Mouse (Mus musculus): Measurements from ENCODE around the gene Gm20388. TPM values are rescaled to one million over a fixed set of nuclear protein-coding genes. Genes with fewer than 3 reads are reported as not detected.

Gm20388 gene
- polyA plus RNA-seq, 1 experiment, result 10.6 TPM

GRCm38 (mm10) chr8:122564363-122565352, 2654.0 kb downstream of the Gm20388 start:
- WGBS, result 43% methylated on average over 25 of the region's 25 CpGs
- H3K4me1 ChIP-seq (ENCODE audit: control insufficient read depth, insufficient read depth, low read length), result peaks cover 6% of the 10 kb centered on the region; the same call in 1 of the 2 replicates
- peak overlapping the region; percentile 52 for H3K4me3 ChIP-seq (replicated peaks; ENCODE audit: control insufficient read depth, low read depth, low read length)
- H3K27ac ChIP-seq (ENCODE audit: control insufficient read depth, insufficient read depth, low read depth, low read length, poor library complexity), result peak overlapping the region; percentile 86
- TF ChIP-seq POLR2A (IDR thresholded peaks at IDR 0.05; ENCODE audit: borderline replicate concordance, control insufficient read depth, low read depth, low read length), result 0 out of 2 replicates have a peak, but pooled peaks have one; percentile 25
- TF ChIP-seq CTCF (IDR thresholded peaks at IDR 0.05; ENCODE audit: control insufficient read depth, insufficient read depth, low read length), result no peak

- peak overlapping the region; percentile 95 for H3K4me3 ChIP-seq (replicated peaks; ENCODE audit: control insufficient read depth, low read depth, low read length)
- TF ChIP-seq POLR2A (IDR thresholded peaks at IDR 0.05; ENCODE audit: borderline replicate concordance, control insufficient read depth, low read depth, low read length) (no peak), CTCF (IDR thresholded peaks at IDR 0.05; ENCODE audit: control insufficient read depth, insufficient read depth, low read length) (no peak)
- H3K4me1 ChIP-seq (ENCODE audit: control insufficient read depth, insufficient read depth, low read length), result peaks cover 3% of the 10 kb centered on the region; the same call in 1 of the 2 replicates
- H3K27ac ChIP-seq (ENCODE audit: control insufficient read depth, insufficient read depth, low read depth, low read length, poor library complexity), result peak overlapping the region; percentile 96
- WGBS, result 27% methylated on average over 6 of the region's 6 CpGs
Measured at GRCm38 (mm10) chr8:122566766-122567165, 2656.1 kb downstream of the Gm20388 start.

GRCm38 (mm10) chr8:122567361-122568108, 2656.9 kb downstream of the Gm20388 start, which contains the start of gene Cdt1:
Cdt1 (plus strand) TSS chr8:122568015.
- TF ChIP-seq CTCF (IDR thresholded peaks at IDR 0.05; ENCODE audit: control insufficient read depth, insufficient read depth, low read length) (no peak), POLR2A (IDR thresholded peaks at IDR 0.05; ENCODE audit: borderline replicate concordance, control insufficient read depth, low read depth, low read length) (peak; percentile 71)
- peaks cover 3% of the 10 kb centered on the region; the same call in 1 of the 2 replicates for H3K4me1 ChIP-seq (ENCODE audit: control insufficient read depth, insufficient read depth, low read length)
- peak within 1 kb of the TSS; percentile 96 for H3K27ac ChIP-seq (ENCODE audit: control insufficient read depth, insufficient read depth, low read depth, low read length, poor library complexity)
- under 1% methylated on average over 62 of the region's 62 CpGs for WGBS
- H3K4me3 ChIP-seq (replicated peaks; ENCODE audit: control insufficient read depth, low read depth, low read length), result peak within 1 kb of the TSS; percentile 95

GRCm38 (mm10) chr8:122568109-122568504, 2657.5 kb downstream of the Gm20388 start:
- under 1% methylated on average over 34 of the region's 34 CpGs for WGBS
- peak overlapping the region; percentile 95 for H3K4me3 ChIP-seq (replicated peaks; ENCODE audit: control insufficient read depth, low read depth, low read length)
- H3K27ac ChIP-seq (ENCODE audit: control insufficient read depth, insufficient read depth, low read depth, low read length, poor library complexity), result peak overlapping the region; percentile 96
- peaks cover 3% of the 10 kb centered on the region; the same call in 1 of the 2 replicates for H3K4me1 ChIP-seq (ENCODE audit: control insufficient read depth, insufficient read depth, low read length)
- TF ChIP-seq CTCF (IDR thresholded peaks at IDR 0.05; ENCODE audit: control insufficient read depth, insufficient read depth, low read length), result no peak
- TF ChIP-seq POLR2A (IDR thresholded peaks at IDR 0.05; ENCODE audit: borderline replicate concordance, control insufficient read depth, low read depth, low read length), result no peak

- H3K27ac ChIP-seq (ENCODE audit: control insufficient read depth, insufficient read depth, low read depth, low read length, poor library complexity), result peak overlapping the region; percentile 34; the same call in 1 of the 2 replicates
- 28% methylated on average over 10 of the region's 10 CpGs for WGBS
- H3K4me1 ChIP-seq (ENCODE audit: control insufficient read depth, insufficient read depth, low read length), result peaks cover 3% of the 10 kb centered on the region; the same call in 1 of the 2 replicates
- H3K4me3 ChIP-seq (replicated peaks; ENCODE audit: control insufficient read depth, low read depth, low read length), result peak overlapping the region; percentile 75
- TF ChIP-seq POLR2A (IDR thresholded peaks at IDR 0.05; ENCODE audit: borderline replicate concordance, control insufficient read depth, low read depth, low read length) (no peak), CTCF (IDR thresholded peaks at IDR 0.05; ENCODE audit: control insufficient read depth, insufficient read depth, low read length) (peak; percentile 37; the same call in 1 of the 2 replicates)
Measured at GRCm38 (mm10) chr8:122568881-122569309, 2658.3 kb downstream of the Gm20388 start.

GRCm38 (mm10) chr8:122569329-122569728, 2658.7 kb downstream of the Gm20388 start:
- TF ChIP-seq CTCF (IDR thresholded peaks at IDR 0.05; ENCODE audit: control insufficient read depth, insufficient read depth, low read length) (no peak), POLR2A (IDR thresholded peaks at IDR 0.05; ENCODE audit: borderline replicate concordance, control insufficient read depth, low read depth, low read length) (no peak)
- 65% methylated on average over 9 of the region's 9 CpGs for WGBS
- peak overlapping the region; percentile 34; the same call in 1 of the 2 replicates for H3K27ac ChIP-seq (ENCODE audit: control insufficient read depth, insufficient read depth, low read depth, low read length, poor library complexity)
- peaks cover 3% of the 10 kb centered on the region; the same call in 1 of the 2 replicates for H3K4me1 ChIP-seq (ENCODE audit: control insufficient read depth, insufficient read depth, low read length)
- H3K4me3 ChIP-seq (replicated peaks; ENCODE audit: control insufficient read depth, low read depth, low read length), result peak overlapping the region; percentile 75

GRCm38 (mm10) chr8:122569996-122570395, 2659.4 kb downstream of the Gm20388 start:
- Histone ChIP-seq H3K4me1 (ENCODE audit: control insufficient read depth, insufficient read depth, low read length) (peaks cover 3% of the 10 kb centered on the region; the same call in 1 of the 2 replicates), H3K4me3 (replicated peaks; ENCODE audit: control insufficient read depth, low read depth, low read length) (no peak overlapping the region), H3K27ac (ENCODE audit: control insufficient read depth, insufficient read depth, low read depth, low read length, poor library complexity) (no peak overlapping the region)
- WGBS, result 93% methylated on average over 16 of the region's 16 CpGs
- TF ChIP-seq POLR2A (IDR thresholded peaks at IDR 0.05; ENCODE audit: borderline replicate concordance, control insufficient read depth, low read depth, low read length) (no peak), CTCF (IDR thresholded peaks at IDR 0.05; ENCODE audit: control insufficient read depth, insufficient read depth, low read length) (no peak)

Data from bone marrow, adult 2 months (tissue).